Mouse (Mus musculus): Measurements from ENCODE around the gene Cdkl2.
A peak's percentile ranks its signal among the peaks of the same experiment; 100 is the strongest.

The Cdkl2 gene

DNA sequence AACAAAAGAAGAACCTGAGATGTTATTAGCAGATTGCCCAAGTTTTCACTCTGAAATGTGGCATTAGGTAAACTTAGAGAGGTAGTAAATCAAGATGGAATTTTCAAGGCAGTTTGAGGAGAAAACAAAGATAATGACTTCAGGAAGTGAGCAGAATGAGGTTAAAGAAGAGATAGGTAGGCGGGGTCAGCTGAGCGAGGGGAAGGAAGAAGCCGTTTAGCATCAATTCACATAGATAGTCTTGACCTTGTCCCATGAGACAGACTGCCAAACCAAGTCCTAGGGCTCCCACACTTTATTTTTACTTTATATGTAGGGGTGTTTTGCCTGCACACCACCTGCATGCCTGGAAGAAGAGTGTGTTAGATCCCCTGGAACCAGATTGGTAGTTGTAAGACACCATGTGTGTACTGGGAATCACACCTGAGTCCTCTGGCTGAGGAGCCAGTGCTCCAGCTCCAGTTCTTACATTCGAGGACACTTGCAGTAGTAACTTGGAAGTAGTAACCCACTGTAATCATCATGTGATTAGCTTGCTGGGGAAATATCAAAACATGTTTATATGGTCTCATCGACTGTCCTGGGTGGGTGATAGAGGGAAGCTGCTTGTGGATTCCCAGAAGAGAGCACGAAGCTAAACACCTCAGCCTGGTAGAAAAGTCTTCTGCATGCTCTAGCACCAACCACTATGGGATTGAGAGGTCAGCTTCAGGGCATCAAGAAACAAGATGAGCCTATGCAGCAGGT is 52.3 kb downstream of the Cdkl2 start:
- DNase-seq = no peak

DNA sequence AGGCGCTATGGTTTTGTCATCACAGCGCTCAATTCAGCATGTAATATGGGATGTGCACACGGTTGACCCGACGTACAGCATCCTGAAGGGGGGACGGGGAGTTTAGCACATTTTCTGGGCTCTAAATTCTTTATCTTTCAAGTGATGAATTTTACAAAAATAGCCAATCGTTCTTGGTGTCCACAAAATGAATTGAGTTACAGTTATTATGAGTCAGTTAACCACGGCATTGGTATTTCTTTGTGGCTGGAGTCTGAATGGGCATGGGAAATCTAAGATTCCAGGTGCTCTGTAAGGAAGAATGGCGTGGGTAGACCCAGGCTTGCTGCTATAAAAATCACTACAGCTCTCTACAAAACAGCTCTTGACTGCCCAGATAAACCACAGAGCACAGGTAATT is 54.4 kb downstream of the Cdkl2 start:
- DNase-seq = no peak

DNA sequence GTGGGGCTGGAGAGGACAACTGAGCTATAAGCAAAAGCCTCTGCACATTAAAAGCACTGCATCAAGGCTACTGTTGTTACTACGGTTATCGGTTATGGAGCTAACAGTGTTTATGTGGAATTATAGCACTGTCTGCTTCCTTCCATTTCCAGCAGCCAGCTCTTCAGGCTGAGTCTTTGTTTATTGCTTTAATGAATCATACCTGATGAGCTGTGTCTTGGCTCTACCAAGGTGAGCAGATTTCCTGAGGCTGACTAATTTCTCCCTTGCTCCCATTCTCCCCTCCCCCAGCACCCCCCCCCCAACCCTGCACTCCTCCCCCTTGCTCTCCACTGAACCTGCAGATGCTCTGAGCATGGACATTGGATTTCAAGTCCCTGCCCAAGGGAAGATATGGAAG is 55.9 kb downstream of the Cdkl2 start:
- no peak for DNase-seq

DNA sequence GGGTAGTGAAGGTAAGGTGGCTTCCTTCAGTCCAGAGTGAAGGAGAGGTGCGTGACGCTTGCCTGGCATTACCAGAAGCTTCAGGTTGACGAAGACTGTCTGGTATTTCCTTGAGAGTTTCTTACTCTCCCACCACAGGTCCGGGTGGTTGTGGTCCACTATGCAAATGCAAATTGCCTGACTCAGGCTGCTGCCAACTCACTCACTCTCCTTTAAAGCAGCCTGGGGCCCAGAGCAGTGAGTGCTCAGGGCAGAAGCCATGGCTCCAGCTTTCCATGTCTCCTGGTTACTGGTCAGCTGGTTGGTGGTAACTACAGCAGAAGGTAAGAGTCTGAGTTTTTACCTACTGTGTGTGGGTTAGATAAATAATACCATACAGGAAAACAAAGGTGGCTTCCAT is 56.4 kb downstream of the Cdkl2 start, which contains the start of gene Odaph:
Gene Odaph, plus strand, starts transcription at position 240 of the 400 bp plus-strand sequence.
- no peak for DNase-seq

DNA sequence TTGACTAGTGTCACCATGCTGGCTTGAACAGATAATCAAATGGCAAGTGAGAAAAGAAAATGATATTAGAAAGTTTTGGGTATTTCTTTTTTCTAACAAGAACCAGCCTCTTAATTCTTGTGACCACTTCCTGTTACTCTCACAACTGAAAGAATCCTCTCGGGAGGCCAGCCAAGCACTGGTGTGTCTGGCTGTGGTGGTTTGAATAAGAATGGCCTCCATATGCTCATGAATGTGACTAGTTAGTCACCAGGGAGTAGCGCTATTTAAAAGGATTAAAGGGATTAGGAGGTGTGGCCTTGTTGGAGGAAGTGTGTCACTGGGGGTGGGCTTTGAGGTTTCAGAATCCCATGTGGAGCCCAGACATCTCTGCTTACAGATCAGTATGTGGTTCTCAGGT is 58.0 kb downstream of the Cdkl2 start:
- no peak for DNase-seq

DNA sequence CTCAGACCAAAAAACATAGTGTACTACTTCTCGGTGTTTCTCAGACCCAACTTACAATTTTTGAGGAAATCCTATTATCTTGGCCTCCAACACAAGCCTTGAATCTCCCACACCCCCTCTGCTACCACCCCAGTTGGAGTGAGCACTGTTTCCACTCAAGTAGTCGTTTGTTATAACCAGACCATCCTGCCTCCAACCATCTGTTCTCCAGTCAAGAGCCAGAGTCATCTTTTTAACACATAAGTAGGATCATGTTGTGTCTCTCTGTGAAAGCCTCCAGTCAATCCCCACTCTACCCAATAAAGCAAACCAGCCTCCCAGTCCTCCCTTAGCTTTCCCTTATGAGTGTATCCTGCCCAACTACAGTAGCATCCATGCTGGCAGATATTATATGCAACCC is 60.2 kb downstream of the Cdkl2 start:
- DNase-seq = no peak

DNA sequence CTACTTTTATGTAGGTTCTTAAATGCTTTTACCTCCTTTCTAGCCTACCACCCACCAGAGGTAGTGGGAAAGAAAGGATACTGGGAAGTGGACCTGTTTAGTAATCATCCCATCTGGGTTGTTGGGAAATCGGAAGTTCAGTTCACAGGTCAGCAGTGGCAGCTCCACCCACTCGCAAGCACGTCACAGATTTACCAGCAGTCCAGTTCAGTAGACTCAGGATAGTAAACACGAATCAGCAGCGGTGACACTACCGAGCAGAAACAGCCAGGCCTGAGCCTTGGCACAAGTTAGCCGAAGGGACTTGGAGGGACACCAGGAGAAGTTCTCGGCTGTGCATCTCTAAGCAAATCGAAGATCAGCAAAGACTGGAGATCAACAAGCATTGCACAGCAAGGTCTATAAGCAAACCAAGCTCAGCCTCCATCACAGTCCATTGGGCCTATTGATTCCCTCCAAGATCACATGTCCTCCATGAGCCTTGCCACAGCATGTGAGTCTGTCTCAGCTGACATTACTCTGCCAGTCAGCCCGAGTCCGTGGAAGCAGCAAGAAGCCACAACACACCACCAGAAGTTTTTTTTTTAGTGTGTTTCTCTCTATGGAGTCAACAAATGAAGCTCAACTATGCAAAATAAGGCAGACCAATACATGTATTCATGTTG is 62.4 kb downstream of the Cdkl2 start:
- DNase-seq = no peak

DNA sequence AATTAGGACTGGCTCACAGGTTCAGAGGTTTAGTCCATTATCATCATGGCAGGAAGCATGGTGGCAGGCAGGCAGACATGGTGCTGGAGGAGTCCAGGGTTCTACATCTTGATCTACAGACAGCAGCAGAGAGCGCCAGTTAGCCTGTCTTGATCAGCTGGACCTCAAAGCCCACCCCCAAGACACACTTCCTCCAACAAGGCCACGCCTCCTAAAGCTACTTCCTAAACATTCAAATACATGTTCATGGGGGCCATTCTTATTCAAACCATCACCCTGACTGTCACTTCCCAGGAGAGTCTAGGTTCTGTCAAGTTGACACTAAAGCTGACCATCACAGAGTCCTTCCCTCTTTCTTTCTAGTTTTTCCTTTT is 66.3 kb downstream of the Cdkl2 start:
- DNase-seq = no peak

DNA sequence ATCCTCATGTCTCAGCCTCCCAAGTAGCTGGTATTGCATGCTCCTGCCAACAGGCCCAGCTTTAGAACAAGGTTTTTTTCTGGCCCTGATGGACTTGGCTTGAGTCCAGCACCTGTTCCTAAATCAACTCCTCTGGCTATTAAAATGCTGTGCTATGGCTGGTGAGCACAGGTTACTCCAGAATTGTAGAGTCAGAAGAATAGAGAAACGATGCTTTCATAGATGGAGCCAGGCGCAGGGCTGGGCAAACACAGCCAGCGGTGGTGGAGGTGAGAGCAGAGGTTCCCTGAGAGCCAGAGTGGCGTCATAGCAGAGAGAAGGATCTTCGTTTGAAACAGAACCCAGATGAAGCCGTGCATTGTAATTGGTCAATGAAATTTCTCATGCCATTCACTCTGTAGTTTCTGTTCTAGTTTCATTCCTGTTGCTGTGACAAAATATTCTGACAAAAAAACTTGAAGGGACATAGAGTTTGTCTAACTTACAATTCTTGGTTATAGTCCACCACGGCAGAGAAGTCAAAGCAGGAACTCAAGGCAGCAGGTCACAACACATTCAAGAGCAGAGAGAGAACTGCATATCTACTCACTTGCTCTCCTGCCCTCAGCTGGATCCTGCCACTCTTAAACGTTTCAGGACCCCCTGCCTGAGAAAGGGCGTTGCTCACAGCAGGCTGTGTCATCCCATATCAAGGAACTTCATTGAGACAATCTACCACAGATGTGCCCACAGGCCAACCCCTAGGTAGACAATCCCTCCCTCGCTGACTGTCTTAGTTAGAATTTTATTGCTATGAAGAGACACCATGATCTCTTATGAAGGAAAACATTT is 66.9 kb downstream of the Cdkl2 start:
- no peak for DNase-seq

DNA sequence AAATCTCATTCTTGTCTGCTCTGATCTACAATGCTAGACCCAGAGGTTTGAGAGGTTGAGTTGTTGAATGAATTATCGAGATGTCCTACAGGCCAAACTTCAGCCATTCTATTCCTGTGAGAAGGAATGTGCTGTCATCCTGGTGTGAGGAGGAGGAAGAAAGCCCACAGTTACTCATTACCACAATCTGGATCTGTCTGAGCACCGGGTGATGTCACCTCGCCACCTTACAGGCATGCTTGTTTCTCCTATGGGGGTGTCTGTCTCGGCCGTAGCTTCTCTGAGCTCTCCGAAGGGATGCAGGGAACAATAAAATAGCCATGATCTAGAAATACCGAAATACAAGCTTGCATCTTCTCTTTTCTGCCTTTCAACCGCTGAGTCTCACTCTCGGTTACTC is 67.9 kb downstream of the Cdkl2 start:
- no peak for DNase-seq

DNA sequence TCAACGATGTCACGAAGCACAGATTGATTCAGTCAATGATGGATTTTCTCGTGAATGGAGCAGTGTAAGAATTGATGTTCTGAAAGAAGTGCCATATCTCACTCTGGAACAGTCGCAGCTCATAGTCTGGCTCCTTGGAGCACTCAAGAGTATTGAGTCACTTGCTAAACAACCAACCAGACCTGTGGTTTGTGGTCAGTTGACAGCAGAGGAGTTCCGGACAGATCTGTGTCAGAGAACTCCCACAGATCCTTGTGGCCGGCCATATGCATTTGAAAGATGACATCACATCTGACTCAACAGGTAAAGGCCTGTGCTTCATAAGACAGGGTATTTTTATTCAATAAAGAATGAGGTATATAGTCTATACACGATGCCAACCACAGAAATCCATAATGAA is 69.7 kb downstream of the Cdkl2 start:
- no peak for DNase-seq

DNA sequence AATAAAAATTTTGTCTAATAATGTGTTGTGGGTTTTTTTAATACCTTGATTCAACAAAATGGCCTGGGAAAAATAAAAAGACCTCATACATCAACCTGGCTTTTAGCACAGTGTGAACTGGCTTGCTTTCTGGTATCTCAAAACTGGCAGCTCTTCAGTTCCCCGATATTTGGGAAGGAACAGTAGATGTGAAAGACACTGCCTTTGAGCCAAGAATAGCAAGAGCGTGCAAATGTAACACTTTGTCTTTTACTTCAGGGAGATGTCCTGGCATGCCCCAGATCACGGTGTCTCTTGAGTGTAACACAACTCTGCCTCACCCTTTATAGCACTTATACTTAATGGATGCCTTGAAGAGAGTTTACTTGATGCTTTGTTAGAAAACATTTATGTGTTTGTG is 71.6 kb downstream of the Cdkl2 start:
- no peak for DNase-seq

DNA sequence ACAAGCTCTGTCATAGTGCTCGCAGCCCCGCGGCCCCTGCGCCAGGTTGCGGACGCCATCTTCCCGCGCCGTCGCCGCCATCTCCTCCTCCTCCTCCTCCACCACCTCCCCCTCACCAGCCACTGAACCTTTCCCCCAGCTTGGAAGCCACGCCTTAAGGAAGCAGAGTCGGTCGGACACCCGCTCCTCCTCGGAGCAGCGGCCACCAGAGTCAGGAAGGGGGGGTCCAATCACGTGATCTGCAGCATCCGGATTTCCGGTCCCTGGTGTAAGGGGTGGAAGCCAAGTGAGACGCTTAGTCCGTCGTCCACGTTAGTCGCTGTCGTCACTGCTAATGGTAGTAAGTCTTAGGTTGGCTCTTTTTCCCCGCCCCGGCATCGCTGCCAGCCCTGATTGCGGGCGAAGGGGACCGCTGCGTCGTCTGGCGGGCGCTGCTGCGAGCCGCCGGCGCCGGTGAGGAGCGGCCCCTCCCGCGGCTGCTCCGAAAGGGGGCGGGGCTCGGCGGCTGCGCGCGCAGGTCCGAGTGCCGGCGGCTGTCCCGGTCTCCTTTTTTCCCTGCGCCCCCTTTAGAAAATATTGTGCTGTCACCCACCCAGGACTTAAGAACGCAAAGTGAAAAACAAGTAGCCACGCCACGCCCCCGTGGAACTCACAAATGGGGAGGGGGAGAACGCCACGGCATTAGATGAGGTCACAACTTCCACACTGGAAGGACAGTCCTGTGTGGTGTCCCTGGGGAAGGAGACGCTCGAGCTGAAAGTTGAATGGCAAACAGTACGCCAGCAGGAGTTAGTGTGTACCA is 80.8 kb downstream of the Cdkl2 start, which contains the start of gene Rchy1:
Gene Rchy1, minus strand, starts transcription at position 430 of the 802 bp plus-strand sequence.
- peak; percentile 94 for DNase-seq

DNA sequence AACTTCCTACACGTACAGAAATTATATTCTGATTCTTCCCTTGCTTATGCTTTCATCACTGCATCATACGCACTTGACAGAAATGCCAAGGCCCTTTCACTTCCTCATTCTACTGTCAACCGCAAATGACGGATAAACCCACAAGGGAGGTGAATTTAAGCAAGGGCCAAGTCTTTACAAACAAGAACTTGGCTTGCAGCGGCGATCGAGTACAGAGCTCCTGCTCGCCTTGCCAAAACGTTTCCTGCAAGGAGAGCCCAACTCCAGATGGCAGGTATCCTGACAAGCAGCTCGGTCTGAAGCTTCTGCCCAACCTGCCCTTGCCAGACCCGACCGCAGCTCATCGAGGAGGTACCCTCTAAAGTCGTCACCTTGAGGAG is 81.4 kb downstream of the Cdkl2 start:
- DNase-seq = no peak

DNA sequence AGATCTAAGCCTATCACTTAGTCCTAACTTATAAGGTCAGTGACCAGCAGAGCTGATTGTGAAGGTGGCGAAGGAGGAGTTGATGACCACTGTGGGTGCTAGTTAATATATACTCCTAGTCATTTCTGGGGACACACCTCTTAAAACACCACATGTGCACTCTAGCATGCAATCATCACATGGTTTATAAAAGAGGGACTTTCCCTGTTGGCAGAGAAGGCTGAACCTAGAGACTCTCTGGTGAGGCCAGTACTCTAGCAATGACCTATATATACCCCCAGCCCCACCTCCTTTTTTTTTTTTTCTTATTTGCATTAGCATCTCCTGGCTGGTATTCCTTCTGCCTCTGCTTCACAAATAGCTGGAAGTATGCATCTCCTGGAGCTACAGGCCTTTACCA is 82.3 kb downstream of the Cdkl2 start:
- DNase-seq = no peak

DNA sequence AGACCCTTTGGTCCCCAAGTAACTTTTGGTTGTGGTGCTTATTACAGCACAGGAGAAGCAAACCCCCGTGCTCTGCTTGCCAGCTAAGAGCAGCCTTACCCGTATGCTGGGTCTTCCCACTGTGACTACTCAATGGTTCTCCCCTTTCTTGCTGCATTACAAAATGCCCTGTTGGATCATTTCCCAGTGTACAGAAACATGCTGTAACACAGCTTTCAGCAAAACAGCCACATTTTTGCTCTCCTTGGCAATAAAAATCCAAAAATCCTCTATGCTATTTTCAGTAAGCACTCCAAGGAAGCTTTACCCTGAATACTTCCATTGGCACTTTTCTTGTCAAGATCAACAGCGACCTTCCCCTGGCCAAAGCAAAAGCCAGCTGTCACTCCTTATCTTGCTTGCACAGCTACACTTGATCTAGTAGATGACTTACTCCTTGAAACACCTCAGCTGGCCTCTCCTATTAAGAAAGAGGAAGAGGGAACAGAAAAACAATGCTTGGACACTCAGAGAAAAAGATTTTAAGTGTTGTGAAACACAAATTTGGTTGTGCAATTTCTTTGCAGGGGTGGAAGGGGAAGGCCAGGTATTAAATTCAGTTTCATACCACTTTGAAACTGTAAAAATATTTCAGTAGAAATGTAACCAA is 83.0 kb downstream of the Cdkl2 start:
- no peak for DNase-seq

DNA sequence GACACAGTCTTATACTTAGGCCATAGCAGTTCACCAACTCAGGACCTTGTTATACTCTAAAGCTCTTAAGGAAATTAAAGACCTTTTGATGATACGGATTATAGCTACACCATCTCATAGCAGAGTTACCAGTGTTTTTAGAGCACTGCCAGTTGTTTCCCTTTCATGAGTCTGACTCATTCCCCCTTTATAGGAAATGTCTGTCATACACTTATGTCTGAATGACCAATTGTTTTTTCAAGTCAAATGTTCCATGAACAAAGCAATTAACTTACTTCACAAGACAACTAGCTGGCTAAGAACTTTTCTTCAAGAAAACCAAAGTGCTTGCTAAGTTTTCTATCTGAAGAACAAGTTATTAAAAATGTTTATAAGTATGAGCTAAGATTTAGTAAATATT is 83.7 kb downstream of the Cdkl2 start:
- DNase-seq = no peak

DNA sequence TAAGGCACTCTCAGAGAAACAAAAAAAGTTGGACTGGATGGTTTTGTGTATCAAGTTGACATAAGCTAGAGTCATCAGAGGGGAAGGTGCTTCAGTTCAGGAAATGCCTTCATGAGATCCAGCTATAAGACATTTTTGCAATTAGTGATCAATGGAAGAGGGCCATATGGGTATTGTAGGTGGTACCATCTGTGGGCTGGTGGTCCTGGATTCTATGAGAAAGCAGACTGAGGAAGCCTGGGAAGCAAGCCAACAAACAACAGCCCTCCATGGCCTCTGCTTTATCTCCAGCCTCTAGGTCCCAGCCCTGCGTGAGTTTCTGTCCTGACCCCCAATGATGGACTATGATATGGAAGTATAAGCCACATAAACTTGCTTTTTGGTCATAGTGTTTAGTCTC is 84.6 kb downstream of the Cdkl2 start:
- no peak for DNase-seq

DNA sequence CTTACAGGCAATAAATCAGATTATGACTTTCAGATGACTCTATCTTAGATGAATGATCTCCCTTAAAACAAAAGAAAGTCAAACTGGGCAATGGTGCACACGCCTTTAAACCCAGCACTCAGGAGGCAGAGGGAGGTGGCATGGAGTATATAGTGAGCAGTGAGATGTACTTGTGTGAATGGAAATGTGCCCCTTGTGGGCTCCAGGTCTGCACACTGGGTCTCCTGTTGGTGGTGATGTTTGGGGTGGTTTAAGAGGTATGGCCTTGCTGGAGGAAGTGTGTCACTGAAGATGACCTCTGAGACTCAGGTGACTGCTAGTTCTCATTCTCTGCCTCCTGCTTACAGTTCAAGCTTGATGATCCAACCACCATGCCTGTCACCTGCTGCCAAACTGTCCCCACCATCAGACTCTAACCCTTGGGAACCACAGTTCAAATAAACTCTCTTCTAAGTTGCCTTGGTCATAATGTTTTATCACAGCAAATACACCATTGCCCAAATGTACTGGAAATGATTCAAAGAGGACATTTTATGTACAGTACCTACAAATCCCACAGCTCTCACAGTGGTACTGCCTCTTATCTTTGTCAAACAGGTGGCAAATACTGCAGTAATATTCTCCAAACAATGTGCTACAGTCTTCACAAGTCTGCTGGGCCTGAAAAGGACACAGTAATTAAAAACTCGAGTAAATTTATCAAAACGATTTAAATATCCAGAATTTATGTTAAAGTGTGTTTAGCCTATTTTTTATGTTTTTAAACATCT is 86.5 kb downstream of the Cdkl2 start:
- DNase-seq = no peak
